Mouse (Mus musculus): ENCODE data around the gene AI182371. TPM values are rescaled to one million over a fixed set of nuclear protein-coding genes. Genes with fewer than 3 reads are reported as not detected.
A peak's percentile ranks its signal among the peaks of the same experiment; 100 is the strongest.

AI182371 gene
- 0.22 TPM in 1 of 2 replicates, not detected in the other for polyA plus RNA-seq (2012; rRNA removed)

DNA sequence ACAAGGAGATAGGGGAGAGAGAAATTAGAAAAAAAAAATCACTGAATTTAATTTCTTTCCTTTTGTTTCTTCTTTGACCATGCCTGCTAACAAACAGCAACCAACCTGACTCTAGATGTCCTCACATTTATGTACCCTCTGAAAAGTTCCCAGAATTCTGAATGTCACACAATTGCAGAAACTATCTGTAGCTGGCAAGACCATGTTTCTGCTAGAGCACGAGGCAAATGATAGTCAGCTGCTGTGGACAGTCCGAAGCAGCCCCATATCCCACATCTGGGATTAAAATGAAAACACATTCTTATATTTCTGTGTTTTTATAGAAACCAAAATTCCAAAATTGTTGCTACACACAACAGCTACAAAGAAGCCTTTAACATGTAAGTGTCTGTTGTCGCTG is at the start of gene AI182371:
AI182371 (minus strand) TSS at position 101 of the 400 bp plus-strand sequence.
- Histone ChIP-seq H3K36me3 (ENCODE audit: control insufficient read depth, insufficient read depth, low read length) (no peaks in the 10 kb centered on the region), H3K4me3 (ENCODE audit: low read depth, low read length) (no peak within 1 kb of the TSS), H3K27ac (ENCODE audit: insufficient read depth, low read depth, low read length) (no peak within 1 kb of the TSS), H3K27me3 (ENCODE audit: control insufficient read depth, insufficient read depth, low read length) (no peaks in the 10 kb centered on the region), H3K4me1 (ENCODE audit: control insufficient read depth, insufficient read depth, insufficient read length, low read length) (no peaks in the 10 kb centered on the region)
- WGBS, result 96% methylated on average over 3 of the region's 3 CpGs
- no peak for TF ChIP-seq POLR2A (IDR thresholded peaks at IDR 0.05; ENCODE audit: low read depth, low read length)
- TF ChIP-seq CTCF (IDR thresholded peaks at IDR 0.05; ENCODE audit: extremely low read depth, insufficient read length, insufficient replicate concordance, low read depth, low read length), result no peak

DNA sequence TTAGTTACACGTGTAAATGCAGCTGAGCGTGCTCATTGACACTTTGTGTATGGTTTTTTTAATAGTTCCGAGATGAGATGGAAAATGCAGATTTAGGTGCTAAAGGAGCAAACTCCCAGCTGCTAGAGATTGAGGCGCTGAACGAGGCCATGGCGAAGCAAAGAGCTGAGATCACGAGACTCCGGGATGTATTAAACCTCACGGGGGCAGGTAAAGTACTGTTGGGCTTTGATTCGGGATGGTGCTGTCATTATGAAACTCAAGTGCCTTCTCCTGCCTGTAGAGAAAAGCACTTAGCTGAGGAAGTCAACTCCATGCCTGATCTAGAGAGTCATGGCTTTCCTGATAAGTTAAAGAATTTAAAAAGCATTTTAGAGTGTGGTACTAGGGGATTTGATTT is 47.5 kb upstream of the AI182371 start:
- WGBS, result 93% methylated on average over 10 of the region's 10 CpGs
- Histone ChIP-seq H3K4me3 (ENCODE audit: low read depth, low read length) (no peak overlapping the region), H3K27me3 (ENCODE audit: control insufficient read depth, insufficient read depth, low read length) (no peaks in the 10 kb centered on the region), H3K36me3 (ENCODE audit: control insufficient read depth, insufficient read depth, low read length) (peaks cover 59% of the 10 kb centered on the region), H3K4me1 (ENCODE audit: control insufficient read depth, insufficient read depth, insufficient read length, low read length) (peaks cover 6% of the 10 kb centered on the region), H3K27ac (ENCODE audit: insufficient read depth, low read depth, low read length) (no peak overlapping the region)
- TF ChIP-seq CTCF (IDR thresholded peaks at IDR 0.05; ENCODE audit: extremely low read depth, insufficient read length, insufficient replicate concordance, low read depth, low read length) (no peak), POLR2A (IDR thresholded peaks at IDR 0.05; ENCODE audit: low read depth, low read length) (no peak)

DNA sequence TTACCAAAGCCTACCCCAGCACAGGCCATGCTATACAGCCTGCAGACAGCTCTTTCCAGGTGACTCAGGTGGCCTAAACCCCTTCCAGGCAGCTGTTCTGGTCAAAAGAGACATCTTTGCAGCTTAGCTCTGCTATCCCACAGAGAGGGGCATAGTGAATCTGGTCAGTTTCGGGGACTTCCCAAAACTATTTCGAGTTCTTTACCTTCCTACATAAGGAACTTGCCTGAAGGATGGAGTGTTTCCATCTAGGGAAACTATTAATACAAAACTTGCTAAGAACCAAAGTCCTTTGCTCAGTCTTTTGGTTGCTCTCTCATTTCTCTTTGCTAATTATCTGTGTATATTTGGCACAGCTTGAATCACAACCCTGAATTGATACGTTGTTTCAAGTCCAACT is 40.3 kb upstream of the AI182371 start:
- Histone ChIP-seq H3K36me3 (ENCODE audit: control insufficient read depth, insufficient read depth, low read length) (peaks cover 54% of the 10 kb centered on the region), H3K4me3 (ENCODE audit: low read depth, low read length) (no peak overlapping the region), H3K4me1 (ENCODE audit: control insufficient read depth, insufficient read depth, insufficient read length, low read length) (no peaks in the 10 kb centered on the region), H3K27ac (ENCODE audit: insufficient read depth, low read depth, low read length) (no peak overlapping the region), H3K27me3 (ENCODE audit: control insufficient read depth, insufficient read depth, low read length) (no peaks in the 10 kb centered on the region)
- WGBS, result 89% methylated on average over 3 of the region's 3 CpGs
- no peak for TF ChIP-seq POLR2A (IDR thresholded peaks at IDR 0.05; ENCODE audit: low read depth, low read length)
- no peak for TF ChIP-seq CTCF (IDR thresholded peaks at IDR 0.05; ENCODE audit: extremely low read depth, insufficient read length, insufficient replicate concordance, low read depth, low read length)

DNA sequence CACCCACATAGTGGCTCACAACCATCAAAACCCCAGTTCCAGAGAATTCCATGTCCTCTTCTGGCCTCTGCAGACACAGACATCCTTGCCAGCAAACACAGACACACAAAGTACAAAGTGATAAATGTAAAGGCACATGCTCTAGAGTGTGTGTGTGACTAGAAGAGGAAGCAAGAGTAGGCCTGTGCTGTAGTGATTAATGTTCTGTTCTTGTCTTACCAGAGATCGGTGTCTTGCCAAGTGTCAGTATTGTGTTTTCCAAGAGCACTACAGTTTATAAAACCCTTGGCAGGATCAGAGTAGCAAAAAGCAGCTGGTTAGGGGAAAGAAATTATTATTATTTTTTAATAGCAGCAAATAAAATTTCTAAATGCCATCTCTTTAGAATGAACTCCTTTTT is 37.2 kb upstream of the AI182371 start:
- Histone ChIP-seq H3K4me1 (ENCODE audit: control insufficient read depth, insufficient read depth, insufficient read length, low read length) (no peaks in the 10 kb centered on the region), H3K4me3 (ENCODE audit: low read depth, low read length) (no peak overlapping the region), H3K36me3 (ENCODE audit: control insufficient read depth, insufficient read depth, low read length) (peaks cover 40% of the 10 kb centered on the region), H3K27me3 (ENCODE audit: control insufficient read depth, insufficient read depth, low read length) (no peaks in the 10 kb centered on the region), H3K27ac (ENCODE audit: insufficient read depth, low read depth, low read length) (no peak overlapping the region)
- WGBS, result 93% methylated on average over 1 of the region's 1 CpGs
- TF ChIP-seq CTCF (IDR thresholded peaks at IDR 0.05; ENCODE audit: extremely low read depth, insufficient read length, insufficient replicate concordance, low read depth, low read length) (no peak), POLR2A (IDR thresholded peaks at IDR 0.05; ENCODE audit: low read depth, low read length) (no peak)

DNA sequence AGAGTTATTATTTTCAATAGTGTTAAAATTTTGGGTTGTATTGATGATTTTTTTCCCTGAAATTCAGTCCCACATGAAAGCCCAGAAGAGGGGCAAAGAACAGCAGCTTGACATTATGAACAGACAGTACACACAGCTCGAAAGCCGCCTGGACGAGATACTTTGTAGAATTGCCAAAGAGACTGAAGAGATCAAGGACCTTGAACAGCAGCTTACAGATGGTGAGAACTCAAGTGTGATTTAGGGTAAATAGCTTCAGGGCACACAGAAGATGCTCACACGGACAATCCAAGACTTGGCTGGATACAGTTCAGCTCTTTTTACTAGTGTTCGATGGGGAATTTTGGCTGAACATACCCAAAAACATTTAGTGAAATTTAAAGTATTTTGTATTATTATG is 32.5 kb upstream of the AI182371 start:
- Histone ChIP-seq H3K27me3 (ENCODE audit: control insufficient read depth, insufficient read depth, low read length) (no peaks in the 10 kb centered on the region), H3K4me1 (ENCODE audit: control insufficient read depth, insufficient read depth, insufficient read length, low read length) (peaks cover 6% of the 10 kb centered on the region; the same call in 1 of the 2 replicates), H3K27ac (ENCODE audit: insufficient read depth, low read depth, low read length) (no peak overlapping the region), H3K36me3 (ENCODE audit: control insufficient read depth, insufficient read depth, low read length) (peaks cover 22% of the 10 kb centered on the region), H3K4me3 (ENCODE audit: low read depth, low read length) (no peak overlapping the region)
- 87% methylated on average over 5 of the region's 5 CpGs for WGBS
- no peak for TF ChIP-seq CTCF (IDR thresholded peaks at IDR 0.05; ENCODE audit: extremely low read depth, insufficient read length, insufficient replicate concordance, low read depth, low read length)
- TF ChIP-seq POLR2A (IDR thresholded peaks at IDR 0.05; ENCODE audit: low read depth, low read length), result no peak

DNA sequence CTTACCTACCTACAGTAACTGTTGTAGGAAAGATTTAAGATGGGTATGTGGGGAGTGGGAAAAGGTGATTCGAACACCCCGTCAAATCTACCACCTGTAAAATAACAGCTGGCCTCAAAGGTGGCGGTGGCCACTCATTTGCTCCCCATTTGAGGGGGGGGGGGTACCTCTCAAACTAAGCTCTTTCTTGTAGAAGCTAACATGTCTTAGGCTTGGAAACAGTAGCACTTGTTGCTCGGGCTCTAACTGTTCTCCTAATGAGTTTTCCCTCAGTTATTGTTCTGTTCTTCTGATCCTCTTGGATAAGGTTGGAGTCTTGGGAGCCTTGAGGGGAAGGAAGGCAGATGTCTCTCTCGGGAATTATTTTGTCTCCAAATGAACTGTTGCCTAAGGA is 31.3 kb upstream of the AI182371 start:
- Histone ChIP-seq H3K27ac (ENCODE audit: insufficient read depth, low read depth, low read length) (peak overlapping the region; percentile 85), H3K36me3 (ENCODE audit: control insufficient read depth, insufficient read depth, low read length) (peaks cover 14% of the 10 kb centered on the region), H3K27me3 (ENCODE audit: control insufficient read depth, insufficient read depth, low read length) (no peaks in the 10 kb centered on the region), H3K4me1 (ENCODE audit: control insufficient read depth, insufficient read depth, insufficient read length, low read length) (peaks cover 6% of the 10 kb centered on the region; the same call in 1 of the 2 replicates), H3K4me3 (ENCODE audit: low read depth, low read length) (peak overlapping the region; percentile 64)
- TF ChIP-seq CTCF (IDR thresholded peaks at IDR 0.05; ENCODE audit: extremely low read depth, insufficient read length, insufficient replicate concordance, low read depth, low read length), result no peak
- TF ChIP-seq POLR2A (IDR thresholded peaks at IDR 0.05; ENCODE audit: low read depth, low read length), result no peak
- under 1% methylated on average over 5 of the region's 5 CpGs for WGBS

DNA sequence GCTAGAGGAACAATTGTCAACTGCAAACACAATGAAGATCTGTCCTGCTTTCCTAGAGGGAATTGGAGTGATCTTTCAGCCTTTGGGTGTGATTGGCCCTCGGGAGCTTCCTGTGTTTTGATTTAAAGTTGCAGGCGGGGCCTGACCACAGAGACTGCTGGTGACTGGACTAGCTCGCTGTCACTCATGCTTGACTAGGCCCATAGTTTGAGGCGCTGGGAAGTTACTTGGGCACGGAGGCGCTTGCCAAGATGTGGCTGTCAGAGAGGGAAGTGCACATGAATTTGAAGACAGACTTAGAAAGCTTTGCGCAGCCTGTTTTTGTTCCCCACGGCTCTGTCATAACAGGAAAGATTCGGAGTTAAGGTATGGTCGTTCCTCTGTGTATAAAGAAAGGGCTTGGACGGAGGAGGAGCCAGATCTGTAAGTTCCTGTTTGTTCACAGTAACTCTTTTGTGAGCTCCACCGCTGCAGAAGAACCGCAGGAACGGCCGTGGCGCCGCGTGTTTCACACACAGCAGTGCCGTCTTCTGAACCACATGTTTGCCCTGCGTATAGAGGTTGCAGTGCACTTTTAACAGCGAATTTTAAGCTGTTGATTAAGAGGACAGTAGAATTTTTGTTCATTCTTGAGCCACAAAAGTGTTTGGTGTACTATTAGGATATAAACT is 30.8 kb upstream of the AI182371 start:
- WGBS, result under 1% methylated on average over 21 of the region's 21 CpGs
- Histone ChIP-seq H3K4me1 (ENCODE audit: control insufficient read depth, insufficient read depth, insufficient read length, low read length) (peaks cover 6% of the 10 kb centered on the region; the same call in 1 of the 2 replicates), H3K27me3 (ENCODE audit: control insufficient read depth, insufficient read depth, low read length) (no peaks in the 10 kb centered on the region), H3K36me3 (ENCODE audit: control insufficient read depth, insufficient read depth, low read length) (peaks cover 10% of the 10 kb centered on the region), H3K27ac (ENCODE audit: insufficient read depth, low read depth, low read length) (peak overlapping the region; percentile 85), H3K4me3 (ENCODE audit: low read depth, low read length) (peak overlapping the region; percentile 64)
- TF ChIP-seq CTCF (IDR thresholded peaks at IDR 0.05; ENCODE audit: extremely low read depth, insufficient read length, insufficient replicate concordance, low read depth, low read length) (no peak), POLR2A (IDR thresholded peaks at IDR 0.05; ENCODE audit: low read depth, low read length) (peak; percentile 24; the same call in 1 of the 2 replicates)

All from small intestine, adult 2 months (tissue).